Mouse (Mus musculus): ENCODE measurements around the gene Lrp2.
"Not testable (repeated sequence)": the region's sequence is repeated elsewhere in the genome, so short reads cannot be mapped to it uniquely, and the experiment has no call there.

Gene Lrp2

GRCm38 (mm10) chr2:69582861-69583260, 3.0 kb downstream of the Lrp2 start:
- no peak for DNase-seq (ENCODE audit: low spot score)

- DNase-seq (ENCODE audit: low spot score) = not testable (repeated sequence)
Observed at GRCm38 (mm10) chr2:69582068-69582467, 3.8 kb downstream of the Lrp2 start.

- no peak for DNase-seq (ENCODE audit: low spot score)
Observed at GRCm38 (mm10) chr2:69580091-69580490, 5.8 kb downstream of the Lrp2 start.

DNA sequence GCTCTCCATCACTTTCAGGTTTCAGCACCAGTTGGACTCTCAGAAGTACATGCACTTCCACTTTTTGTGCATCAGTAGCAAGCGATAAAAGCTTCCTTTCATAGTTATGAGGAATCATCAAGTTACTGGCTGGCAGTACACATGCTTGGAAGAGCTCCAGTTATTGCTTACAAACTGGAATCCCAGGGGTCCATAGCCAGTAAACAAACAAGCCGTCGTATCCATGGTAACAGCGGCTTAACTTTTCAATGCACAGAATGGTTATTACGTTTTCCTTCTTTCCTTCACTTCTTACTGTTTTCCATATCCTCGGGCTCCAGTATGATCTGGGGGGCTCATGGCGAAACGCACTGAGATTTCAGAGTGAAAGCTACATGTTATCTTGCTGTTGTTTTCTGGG, 7.7 kb downstream of the Lrp2 start:
- no peak for DNase-seq (ENCODE audit: low spot score)

GRCm38 (mm10) chr2:69576531-69576930, 9.3 kb downstream of the Lrp2 start:
- DNase-seq (ENCODE audit: low spot score) = no peak

GRCm38 (mm10) chr2:69574934-69575333, 10.9 kb downstream of the Lrp2 start:
- no peak for DNase-seq (ENCODE audit: low spot score)

- no peak for DNase-seq (ENCODE audit: low spot score)
Observed at GRCm38 (mm10) chr2:69574261-69574660, 11.6 kb downstream of the Lrp2 start.

- DNase-seq (ENCODE audit: low spot score) = no peak
Observed at GRCm38 (mm10) chr2:69573733-69574054, 12.2 kb downstream of the Lrp2 start.

DNA sequence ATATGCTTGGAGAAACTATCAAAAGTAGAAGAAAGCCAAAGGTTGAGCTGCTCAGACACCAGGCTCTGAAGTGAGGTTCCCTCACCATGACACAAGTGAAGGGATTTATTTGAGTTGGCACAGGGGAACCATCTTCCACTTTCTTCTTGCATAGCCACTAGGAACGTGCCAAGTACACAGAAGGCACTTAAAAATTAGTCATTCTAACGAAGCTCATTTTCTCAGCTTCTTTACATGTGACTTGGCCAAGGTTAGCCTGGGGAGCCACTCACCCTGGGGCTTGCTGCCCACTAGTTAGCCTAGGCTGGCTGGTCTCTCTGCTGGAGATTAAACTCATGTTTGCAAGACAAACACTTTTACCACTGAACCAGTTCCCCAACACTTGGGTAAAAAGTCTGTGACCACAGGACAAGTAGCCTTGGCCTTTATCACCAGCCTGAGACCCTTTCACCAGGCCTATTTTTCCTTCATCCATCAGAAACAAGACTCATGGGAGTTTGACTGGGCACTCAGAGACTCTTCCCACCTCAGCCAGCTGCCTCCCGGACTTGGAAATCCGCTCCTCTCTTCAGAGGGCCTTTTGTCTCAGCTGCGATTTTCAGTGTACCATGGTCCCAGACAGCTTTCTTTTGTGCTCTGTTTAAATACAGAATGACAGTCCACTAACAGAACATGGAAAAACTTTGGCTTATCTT, 12.7 kb downstream of the Lrp2 start:
- no peak for DNase-seq (ENCODE audit: low spot score)

GRCm38 (mm10) chr2:69570556-69570955, 15.3 kb downstream of the Lrp2 start:
- no peak for DNase-seq (ENCODE audit: low spot score)

DNA sequence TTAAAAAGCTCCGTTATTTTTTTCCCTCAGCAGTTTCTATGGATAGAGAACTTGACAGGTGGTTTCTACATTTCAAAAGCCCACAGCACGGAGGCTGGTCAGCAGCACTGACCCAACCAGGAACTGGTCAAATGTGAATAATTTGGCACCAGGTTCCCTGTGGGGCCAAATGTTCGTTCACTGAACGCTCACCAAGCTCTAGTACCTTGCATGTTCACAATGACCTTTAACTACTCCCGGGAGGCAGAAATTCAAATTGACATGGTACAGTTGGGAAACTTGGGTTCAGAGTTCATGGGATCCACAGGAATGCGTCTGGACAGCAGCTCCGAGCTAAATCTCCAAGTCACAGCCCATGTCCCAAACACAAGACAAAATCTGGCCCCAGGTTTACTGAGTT, 19.6 kb downstream of the Lrp2 start:
- no peak for DNase-seq (ENCODE audit: low spot score)

GRCm38 (mm10) chr2:69563492-69563891, 22.4 kb downstream of the Lrp2 start:
- DNase-seq (ENCODE audit: low spot score) = no peak

GRCm38 (mm10) chr2:69562761-69563160, 23.1 kb downstream of the Lrp2 start:
- DNase-seq (ENCODE audit: low spot score) = no peak

DNA sequence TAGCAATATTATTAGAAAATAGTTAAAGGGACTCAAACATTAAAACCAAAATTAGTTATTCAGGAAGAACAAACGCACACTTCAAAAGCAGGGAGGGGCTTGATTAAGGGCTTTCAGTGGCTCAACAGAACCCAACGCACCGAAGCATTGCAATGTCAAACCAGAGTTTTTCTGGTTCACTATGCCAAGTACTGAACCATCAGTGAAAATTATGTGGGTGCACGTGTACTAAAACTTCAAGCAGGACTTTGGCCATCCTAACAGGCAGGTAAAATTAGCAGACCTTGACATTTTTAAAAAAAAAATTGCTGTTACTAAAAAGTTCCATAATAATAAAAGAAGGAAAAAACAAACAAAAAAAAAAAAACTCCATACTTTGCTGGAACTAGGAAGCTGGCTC, 25.6 kb downstream of the Lrp2 start:
- no peak for DNase-seq (ENCODE audit: low spot score)

DNA sequence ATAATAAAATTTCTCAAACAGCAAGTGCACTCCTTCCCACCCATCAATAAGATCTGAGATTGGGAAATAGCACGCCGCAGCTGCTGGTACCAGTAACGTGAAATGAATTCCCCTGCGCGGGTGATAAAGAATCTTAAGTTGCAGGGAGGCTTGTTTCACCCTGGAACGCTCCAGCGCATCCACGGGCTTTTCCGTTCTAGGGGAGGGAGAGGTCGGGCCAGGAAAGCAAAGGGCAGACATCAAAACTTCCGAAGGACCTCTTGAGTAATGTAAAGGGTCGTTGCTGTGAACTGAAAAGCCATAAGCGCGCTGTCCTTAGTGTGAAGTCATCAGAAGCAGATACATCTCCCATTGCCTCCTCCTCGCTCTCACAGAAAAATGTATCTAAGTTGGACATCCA, 26.5 kb downstream of the Lrp2 start:
- DNase-seq (ENCODE audit: low spot score) = no peak

DNA sequence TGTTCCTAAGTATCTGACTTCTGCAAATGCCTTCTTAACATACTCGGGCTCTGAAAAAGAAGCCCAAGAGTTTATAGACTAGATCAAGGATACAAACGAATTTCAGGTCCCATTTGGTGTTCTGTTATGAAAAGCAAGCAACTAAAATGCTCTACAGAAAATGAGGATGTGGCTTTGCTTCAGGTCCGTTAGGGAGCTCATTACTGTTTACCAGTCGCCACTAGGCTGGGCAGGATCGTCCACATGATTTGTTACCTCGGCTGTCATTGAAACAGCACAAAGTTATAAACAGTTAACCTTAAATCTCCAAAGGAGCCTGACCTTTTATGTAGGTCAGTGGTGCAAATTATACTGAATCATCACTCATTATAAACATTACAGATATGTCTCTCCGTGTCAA, 29.2 kb downstream of the Lrp2 start:
- DNase-seq (ENCODE audit: low spot score) = no peak

GRCm38 (mm10) chr2:69551639-69552038, 34.2 kb downstream of the Lrp2 start:
- DNase-seq (ENCODE audit: low spot score) = no peak

DNA sequence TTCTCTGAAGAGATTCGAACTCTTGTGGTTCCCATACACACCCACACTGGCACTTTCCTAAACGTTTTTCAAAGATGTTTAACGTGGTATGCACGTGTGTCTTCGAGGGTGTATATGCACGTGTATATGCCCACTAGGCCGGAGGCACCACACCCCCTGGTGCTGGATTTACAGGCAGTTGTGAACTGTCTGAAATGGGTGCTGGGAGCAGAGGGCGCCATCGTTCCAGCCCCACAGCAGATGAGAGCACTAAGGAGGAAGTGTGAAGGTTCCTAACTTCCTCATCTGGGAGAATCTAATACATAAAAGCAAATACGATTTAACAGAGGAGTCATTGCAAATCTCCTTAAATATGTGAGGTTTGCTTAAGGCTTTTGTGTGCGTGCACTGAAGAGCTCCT, 39.0 kb downstream of the Lrp2 start:
- no peak for DNase-seq (ENCODE audit: low spot score)

GRCm38 (mm10) chr2:69536018-69536417, 49.8 kb downstream of the Lrp2 start:
- DNase-seq (ENCODE audit: low spot score) = no peak

DNA sequence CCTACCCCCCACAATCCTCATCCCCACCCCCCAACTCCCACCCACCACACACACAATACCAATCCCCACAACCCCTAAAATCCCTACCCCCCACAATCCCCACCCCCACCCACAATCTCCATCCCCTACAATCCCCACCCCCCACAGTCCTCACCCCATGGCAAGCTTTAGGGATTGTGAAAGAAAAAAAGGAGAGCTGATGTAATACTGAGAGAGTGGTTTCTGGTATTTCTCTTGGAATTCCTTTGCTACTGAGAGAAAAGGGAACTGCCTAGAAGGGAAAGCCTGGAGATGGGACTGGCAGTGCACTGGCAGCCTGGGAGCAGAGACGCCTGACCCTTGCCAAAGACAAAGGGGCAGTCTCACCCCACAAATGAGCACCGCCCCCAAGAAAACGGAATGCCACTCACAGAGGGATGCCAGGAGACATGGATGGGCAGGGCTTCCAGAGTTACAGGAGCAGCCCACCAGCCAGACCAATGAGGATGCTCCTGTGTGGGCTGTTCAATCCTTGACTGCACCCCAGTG, 54.3 kb downstream of the Lrp2 start:
- no peak for DNase-seq (ENCODE audit: low spot score)

- DNase-seq (ENCODE audit: low spot score) = no peak
Observed at GRCm38 (mm10) chr2:69530691-69531527, 55.0 kb downstream of the Lrp2 start.

- DNase-seq (ENCODE audit: low spot score) = no peak
Observed at GRCm38 (mm10) chr2:69530126-69530525, 55.7 kb downstream of the Lrp2 start.

GRCm38 (mm10) chr2:69520273-69520672, 65.6 kb downstream of the Lrp2 start:
- no peak for DNase-seq (ENCODE audit: low spot score)

DNA sequence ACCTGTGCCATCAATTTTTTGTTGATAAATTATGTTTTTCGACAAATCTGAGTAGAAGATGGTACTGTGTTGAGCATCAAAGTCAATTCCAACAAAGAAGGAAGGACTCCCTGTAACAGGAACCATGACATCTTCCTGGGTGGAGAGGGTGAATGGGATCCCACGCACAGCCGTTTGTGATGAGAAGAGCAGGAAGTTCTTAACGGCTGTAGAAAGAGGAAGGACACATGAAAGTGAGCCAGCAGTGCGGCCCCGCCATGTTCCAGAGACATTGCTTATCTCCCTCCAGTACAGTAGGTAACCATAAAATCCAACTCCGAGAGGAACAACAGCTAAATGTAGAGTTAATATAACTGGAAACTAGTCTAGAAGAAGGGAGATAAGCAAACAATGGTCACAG, 67.6 kb downstream of the Lrp2 start:
- DNase-seq (ENCODE audit: low spot score) = no peak

Data from ovary, postnatal 14 days (tissue).